Mouse (Mus musculus): ENCODE data around the gene Pdlim4.

- TF ChIP-seq CTCF (IDR thresholded peaks at IDR 0.05; ENCODE audit: extremely low read depth, insufficient read depth, low read length) (no peak), POLR2A (IDR thresholded peaks at IDR 0.05; ENCODE audit: extremely low read depth, insufficient read depth, low read length) (no peak)
Measured at GRCm38 (mm10) chr11:54115301-54115700, 46.5 kb upstream of the Pdlim4 start.

All from cortical plate, adult 2 months (tissue).